Mouse (Mus musculus) forebrain, embryonic 16.5 days (tissue): ENCODE results near the gene Creb1. TPM values are rescaled to one million over a fixed set of nuclear protein-coding genes. Genes with fewer than 3 reads are reported as not detected.

Experiments
- ATAC-seq: fragments of 200-750 bp; cut with Nextera tagmentation; 2 replicates; pipeline ENCODE4 v1.8.0; 2017; ENCODE audit warnings: mild to moderate bottlenecking, moderate library complexity
- H3K27ac ChIP-seq: fragments of 300-500 bp; sonication (generic); 2 replicates; pipeline ENCODE4 v1.5.1; 2014; ENCODE audit warnings: low read length, control low read depth
- H3K27me3 ChIP-seq: fragments of 300-500 bp; sonication (generic); replicated peaks from 2 replicates; pipeline ENCODE4 v1.6.1; 2014; ENCODE audit warnings: low read length; ENCODE audit not compliant: control insufficient read depth, insufficient read depth
- H3K36me3 ChIP-seq: fragments of 300-500 bp; sonication (generic); 2 replicates; pipeline ENCODE4 v1.6.1; 2014; ENCODE audit not compliant: control insufficient read depth, insufficient read depth
- H3K4me1 ChIP-seq: fragments of 300-500 bp; sonication (generic); replicated peaks from 2 replicates; pipeline ENCODE4 v1.6.1; 2014; ENCODE audit warnings: low read length; ENCODE audit not compliant: control insufficient read depth, insufficient read depth
- H3K4me2 ChIP-seq: fragments of 300-500 bp; sonication (generic); 2 replicates; pipeline ENCODE4 v1.6.1; 2014; ENCODE audit warnings: mild to moderate bottlenecking, low read length, control low read depth
- H3K4me3 ChIP-seq: fragments of 300-500 bp; sonication (generic); replicated peaks from 2 replicates; pipeline ENCODE4 v1.5.1; 2014; ENCODE audit warnings: mild to moderate bottlenecking, low read length, control low read depth
- H3K9ac ChIP-seq: fragments of 300-500 bp; sonication (generic); replicated peaks from 2 replicates; pipeline ENCODE4 v1.6.1; 2014; ENCODE audit warnings: low read depth, low read length, control low read depth
- H3K9me3 ChIP-seq: fragments of 300-500 bp; sonication (generic); 2 replicates; pipeline ENCODE4 v1.6.1; 2016; ENCODE audit warnings: low read length; ENCODE audit not compliant: control insufficient read depth
- WGBS: fragments of 180-500 bp; shearing (Covaris S2); extraction: QIAGEN DNeasy Blood & Tissue Kit; methylation state at CpG from one replicate; pipeline ENCODE4 v1.1.7; 2014; 5-methylcytosine and 5-hydroxymethylcytosine counted together
- polyA plus RNA-seq: library from polyadenylated mRNA; unstranded; fragments of >200 nt; fragmentation: Nextera tagmentation; extraction: Ambion mirVana; gene quantifications from 2 replicates; pipeline ENCODE4 v1.2.1, GENCODE M21; 2015

The Creb1 gene
- polyA plus RNA-seq, 1 experiment from 2014 or later, result 51.6 TPM

DNA sequence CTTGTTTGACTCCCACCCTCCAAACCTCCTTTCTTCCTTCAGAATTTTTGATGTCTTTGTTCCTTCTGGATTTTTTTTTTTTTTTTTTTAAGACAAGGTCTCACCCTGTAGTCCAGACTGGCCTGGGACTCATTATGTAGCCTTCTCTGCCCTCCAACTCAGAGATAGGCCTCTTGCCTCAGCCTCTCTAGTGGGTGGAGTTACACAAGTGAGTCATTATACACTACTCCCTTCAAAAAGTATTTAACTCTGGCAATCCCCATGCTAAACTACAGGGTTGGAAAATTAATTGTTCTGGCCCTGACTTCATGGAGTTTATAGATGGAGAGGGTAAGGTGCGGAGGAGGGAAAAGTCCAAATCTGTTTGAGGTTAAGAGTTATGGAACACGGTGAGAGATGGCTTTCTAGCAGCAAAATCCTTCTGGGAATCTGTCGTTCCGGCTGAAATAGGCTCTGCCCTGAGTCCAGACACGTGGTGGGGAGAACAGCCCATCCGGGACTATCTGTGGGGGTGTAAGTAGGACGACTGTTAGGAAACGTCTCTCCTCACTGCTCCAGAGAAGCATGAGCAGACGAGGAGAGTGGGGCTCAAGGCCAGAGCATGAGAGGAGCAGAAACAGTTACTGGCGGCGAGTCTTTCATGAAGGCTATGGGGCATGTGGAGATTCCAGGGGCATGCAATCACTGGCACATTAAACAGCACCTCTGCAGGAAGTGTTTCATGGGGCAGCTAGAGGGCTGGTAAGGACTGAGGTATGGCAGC, 117.1 kb downstream of the Creb1 start:
- Histone ChIP-seq H3K36me3 (no peaks in the 10 kb centered on the region), H3K4me1 (no peaks in the 10 kb centered on the region), H3K4me2 (no peak overlapping the region), H3K27ac (no peak overlapping the region), H3K4me3 (no peak overlapping the region), H3K27me3 (no peaks in the 10 kb centered on the region), H3K9ac (no peak overlapping the region), H3K9me3 (no peaks in the 10 kb centered on the region)
- no peak for ATAC-seq
- 82% methylated on average over 11 of the region's 11 CpGs for WGBS

- Histone ChIP-seq H3K4me1 (no peaks in the 10 kb centered on the region), H3K4me3 (no peak overlapping the region), H3K4me2 (no peak overlapping the region), H3K27ac (no peak overlapping the region), H3K9me3 (no peaks in the 10 kb centered on the region), H3K36me3 (no peaks in the 10 kb centered on the region), H3K9ac (no peak overlapping the region), H3K27me3 (no peaks in the 10 kb centered on the region)
- no peak for ATAC-seq
- WGBS, result 95% methylated on average over 6 of the region's 6 CpGs
Observed at GRCm38 (mm10) chr1:64653701-64654100, 121.3 kb downstream of the Creb1 start.

Other genes starting within 250 kb of the Creb1 start
- gene Mettl21a, start 84.6 kb downstream of the Creb1 start, polyA plus RNA-seq, result 21.2 and 22.8 TPM in 2 replicates
- 3.9 and 4.4 TPM in 2 replicates for gene Ccnyl1, start 157.8 kb downstream of the Creb1 start, polyA plus RNA-seq
- gene Fzd5, start 205.1 kb downstream of the Creb1 start, polyA plus RNA-seq, result 0.48 and 0.61 TPM in 2 replicates